Mouse (Mus musculus) adipocyte (in vitro differentiated cells): ENCODE results near the gene Cfap61.
A peak's percentile ranks its signal among the peaks of the same experiment; 100 is the strongest.
"Not testable (repeated sequence)": the region's sequence is repeated elsewhere in the genome, so short reads cannot be mapped to it uniquely, and the experiment has no call there.

Source experiments
- DNase-seq: peaks from one replicate; pipeline ENCODE4 v3.0.0-alpha.2; 2016; ENCODE audit warnings: low spot score

The Cfap61 gene

GRCm38 (mm10) chr2:145934339-145935231, at the start of gene Cfap61, which contains the start of gene Crnkl1:
TSS of gene Cfap61 (plus strand) at chr2:145934784.
TSS of gene Crnkl1 (minus strand) at chr2:145935014.
- peak; percentile 98 for DNase-seq

GRCm38 (mm10) chr2:145884913-145885785, 49.4 kb upstream of the Cfap61 start:
- no peak for DNase-seq

- peak; percentile 94 for DNase-seq
These were observed 46.4 kb upstream of the Cfap61 start for GRCm38 (mm10) chr2:145887937-145888765.

GRCm38 (mm10) chr2:145888766-145889480, 45.7 kb upstream of the Cfap61 start:
- no peak for DNase-seq

GRCm38 (mm10) chr2:145890571-145890970, 44.0 kb upstream of the Cfap61 start:
- no peak for DNase-seq

- DNase-seq, result no peak
These were observed 40.8 kb upstream of the Cfap61 start for GRCm38 (mm10) chr2:145893756-145894155.

GRCm38 (mm10) chr2:145898106-145898505, 36.5 kb upstream of the Cfap61 start:
- no peak for DNase-seq

GRCm38 (mm10) chr2:145900318-145900717, 34.3 kb upstream of the Cfap61 start:
- not testable (repeated sequence) for DNase-seq

GRCm38 (mm10) chr2:145901861-145902260, 32.7 kb upstream of the Cfap61 start, which contains the start of gene Naa20:
TSS of gene Naa20 (plus strand) at chr2:145902099.
- DNase-seq, result no peak

- peak; percentile 91 for DNase-seq
These were observed 31.3 kb upstream of the Cfap61 start for GRCm38 (mm10) chr2:145903061-145903901.

GRCm38 (mm10) chr2:145903983-145904616, 30.5 kb upstream of the Cfap61 start:
- DNase-seq, result peak; percentile 54

- DNase-seq, result no peak
These were observed 29.4 kb upstream of the Cfap61 start for GRCm38 (mm10) chr2:145905156-145905555.

GRCm38 (mm10) chr2:145905884-145906283, 28.7 kb upstream of the Cfap61 start:
- DNase-seq, result not testable (repeated sequence)

- DNase-seq, result no peak
These were observed 13.5 kb upstream of the Cfap61 start for GRCm38 (mm10) chr2:145920941-145921650.

GRCm38 (mm10) chr2:145936975-145937374, 2.4 kb downstream of the Cfap61 start:
- DNase-seq, result no peak

GRCm38 (mm10) chr2:145941403-145941802, 6.8 kb downstream of the Cfap61 start:
- DNase-seq, result no peak

- DNase-seq, result no peak
These were observed 9.7 kb downstream of the Cfap61 start for GRCm38 (mm10) chr2:145944286-145944685.

GRCm38 (mm10) chr2:145948402-145948954, 13.9 kb downstream of the Cfap61 start:
- DNase-seq, result peak; percentile 16
